Comparison of ENCODE assay signal across 19 mouse cellular contexts in genomic region chrX:143337561-143337960, GRCm38 (mm10). TPM values are rescaled to one million over a fixed set of nuclear protein-coding genes. Genes with fewer than 3 reads are reported as not detected.
DNase-seq lines count a peak whose midpoint lies in the region; ATAC-seq lines count a peak whose summit lies in the region.
"Had no signal": no experiment of that assay in that cellular context is flagged by ENCODE, and none has a peak within 500 bp of the region (broad histone marks: within the 10 kb centered on the region; RNA-seq: fewer than 3 reads in every experiment).

No protein-coding gene starts in this region.

- no peaks in the 10 kb centered on the region for H3K4me1 ChIP-seq in midbrain, embryonic 12.5 days
- H3K4me1 ChIP-seq in midbrain, embryonic 11.5 days (ENCODE audit: control insufficient read depth, insufficient read depth, low read length) = no peaks in the 10 kb centered on the region
- H3K4me1 ChIP-seq: embryonic facial prominence, embryonic 12.5 days; forebrain, embryonic 15.5 days; heart, embryonic 10.5 days had no signal

- H3K9ac ChIP-seq in midbrain, embryonic 12.5 days (replicated peaks) = no peak overlapping the region
- H3K9ac ChIP-seq in midbrain, embryonic 11.5 days (ENCODE audit: low read length) = no peak overlapping the region
- H3K9ac ChIP-seq: embryonic facial prominence, embryonic 12.5 days; forebrain, embryonic 15.5 days had no signal

- peaks cover 45% of the 10 kb centered on the region for H3K27me3 ChIP-seq in midbrain, embryonic 12.5 days
- peaks cover 7% of the 10 kb centered on the region for H3K27me3 ChIP-seq in midbrain, embryonic 11.5 days (ENCODE audit: control insufficient read depth, insufficient read depth, low read length)
- H3K27me3 ChIP-seq: forebrain, embryonic 15.5 days had no signal

- no peak overlapping the region for H3K4me2 ChIP-seq in midbrain, embryonic 12.5 days (replicated peaks)
- no peak overlapping the region for H3K4me2 ChIP-seq in midbrain, embryonic 11.5 days
- H3K4me2 ChIP-seq: embryonic facial prominence, embryonic 12.5 days; forebrain, embryonic 15.5 days had no signal

- WGBS in midbrain, embryonic 12.5 days = 39% methylated on average over 3 of the region's 3 CpGs
- 37% methylated on average over 3 of the region's 3 CpGs for WGBS in midbrain, embryonic 11.5 days

- 0 out of 2 replicates have a peak overlapping the region, but pooled peaks have one; percentile 20 for H3K27ac ChIP-seq in midbrain, embryonic 12.5 days (replicated peaks)
- no peak overlapping the region for H3K27ac ChIP-seq in midbrain, embryonic 11.5 days (ENCODE audit: low read depth, low read length)
- H3K27ac ChIP-seq: embryonic facial prominence, embryonic 12.5 days; forebrain, embryonic 15.5 days; heart, embryonic 10.5 days had no signal

- H3K4me3 ChIP-seq in midbrain, embryonic 12.5 days = no peak overlapping the region
- no peak overlapping the region for H3K4me3 ChIP-seq in midbrain, embryonic 11.5 days (ENCODE audit: low read depth, low read length)
- H3K4me3 ChIP-seq: embryonic facial prominence, embryonic 12.5 days; forebrain, embryonic 15.5 days; heart, embryonic 10.5 days had no signal

- DNase-seq in midbrain, embryonic 11.5 days (ENCODE audit: low spot score, missing footprints) = no peak
- peak; percentile 31 for DNase-seq in 3T3-L1 (ENCODE audit: low read depth, low spot score)
- DNase-seq in brain, adult 2 months (ENCODE audit: low read depth, low spot score) = peak; percentile 1
- peak; percentile 67 for DNase-seq in retina, postnatal 1 day
- no peak for DNase-seq in kidney, postnatal 36 days
- DNase-seq: adrenal gland, adult 8-10 months; adrenal gland, postnatal 36 days; cerebellum, adult 11-12 months; cerebellum, adult 9-10 months; cerebellum, postnatal 25 days; gastrocnemius, postnatal 36 days; heart, adult 11 months; heart, postnatal 10 days; heart, postnatal 4 days had no signal

- H3K9me3 ChIP-seq in midbrain, embryonic 12.5 days = no peaks in the 10 kb centered on the region
- no peaks in the 10 kb centered on the region for H3K9me3 ChIP-seq in midbrain, embryonic 11.5 days (ENCODE audit: control insufficient read depth, low read length)
- H3K9me3 ChIP-seq: embryonic facial prominence, embryonic 12.5 days; forebrain, embryonic 15.5 days; heart, embryonic 10.5 days had no signal

- H3K36me3 ChIP-seq in midbrain, embryonic 12.5 days = no peaks in the 10 kb centered on the region
- no peaks in the 10 kb centered on the region for H3K36me3 ChIP-seq in midbrain, embryonic 11.5 days (ENCODE audit: control insufficient read depth, insufficient read depth, low read length)
- H3K36me3 ChIP-seq: embryonic facial prominence, embryonic 12.5 days; forebrain, embryonic 15.5 days; heart, embryonic 10.5 days had no signal

- peak; percentile 60; the same call in 1 of the 2 replicates for ATAC-seq in midbrain, embryonic 12.5 days (ENCODE audit: low FRiP score, low read depth)
- no peak for ATAC-seq in midbrain, embryonic 11.5 days (ENCODE audit: low FRiP score)
- ATAC-seq: forebrain, embryonic 15.5 days; hindbrain, embryonic 16.5 days had no signal

RNA-seq across cellular contexts. Expression of gene Chrdl1, which starts 56.5 kb away (rescaled TPM):
- 6.1 and 6.9 TPM in 2 replicates for polyA plus RNA-seq in midbrain, embryonic 12.5 days (2016; fragmentation: Nextera tagmentation; extraction: Ambion mirVana)
- 4.9 and 6.0 TPM in 2 replicates for polyA plus RNA-seq in midbrain, embryonic 11.5 days (2014; fragmentation: Nextera tagmentation; extraction: Ambion mirVana)

Comparison
In these comparisons a context has a peak if more than half of its experiments do, and no peak if none do; other contexts are left out.
1. DNase-seq: peak in 3T3-L1 (single experiment), brain, adult 2 months (single experiment) and retina, postnatal 1 day (single experiment); none in midbrain, embryonic 11.5 days (single experiment) and kidney, postnatal 36 days (0 of 2).